Mouse (Mus musculus) T-helper 1 cell (primary cell): Measurements from ENCODE around the gene Arf3.
"Not testable (repeated sequence)": the region's sequence is repeated elsewhere in the genome, so short reads cannot be mapped to it uniquely, and the experiment has no call there.

ENCODE experiments used
- in situ Hi-C: fragments of 300-600 bp; cut with MboI, MseI; formaldehyde crosslinking; loops from one replicate; pipeline ENCODE4 v1.15.1; 2025; ENCODE audit warnings: high pct_unique_total_duplicates

Arf3 gene

GRCm38 (mm10) chr15:98762670-98763529 is at the start of gene Arf3:
TSS of gene Arf3 (minus strand) at chr15:98763214.
- in situ Hi-C loops = no loop called here

GRCm38 (mm10) chr15:98810212-98810611 is 47.2 kb upstream of the Arf3 start:
- in situ Hi-C loops = not testable (repeated sequence)

- in situ Hi-C loops = loop anchor here (5.0 kb wide), 1 partner anchor 972 kb away; no protein-coding TSS in a partner anchor
Measured at GRCm38 (mm10) chr15:98809390-98809789, 46.4 kb upstream of the Arf3 start, which contains the start of gene Ddn. TSS of gene Ddn (minus strand) at chr15:98809490.

- in situ Hi-C loops = loop anchor here (5.0 kb wide), 1 partner anchor 971 kb away; no protein-coding TSS in a partner anchor
Measured at GRCm38 (mm10) chr15:98808651-98809134, 45.7 kb upstream of the Arf3 start.

- in situ Hi-C loops = loop anchor here (5.0 kb wide), 1 partner anchor 971 kb away; no protein-coding TSS in a partner anchor
Measured at GRCm38 (mm10) chr15:98807895-98808650, 45.1 kb upstream of the Arf3 start.

GRCm38 (mm10) chr15:98806809-98807770 is 44.1 kb upstream of the Arf3 start:
- in situ Hi-C loops = loop anchor here (5.0 kb wide), 1 partner anchor 970 kb away; no protein-coding TSS in a partner anchor

GRCm38 (mm10) chr15:98806071-98806808 is 43.2 kb upstream of the Arf3 start:
- in situ Hi-C loops = loop anchor here (5.0 kb wide), 1 partner anchor 969 kb away; no protein-coding TSS in a partner anchor

- in situ Hi-C loops = loop anchor here (5.0 kb wide), 1 partner anchor 968 kb away; no protein-coding TSS in a partner anchor
Measured at GRCm38 (mm10) chr15:98805324-98806040, 42.5 kb upstream of the Arf3 start.

GRCm38 (mm10) chr15:98804054-98804453 is 41.0 kb upstream of the Arf3 start:
- in situ Hi-C loops = no loop called here

GRCm38 (mm10) chr15:98802926-98803325 is 39.9 kb upstream of the Arf3 start:
- in situ Hi-C loops = no loop called here

- in situ Hi-C loops = no loop called here
Measured at GRCm38 (mm10) chr15:98799396-98799795, 36.4 kb upstream of the Arf3 start.

GRCm38 (mm10) chr15:98798903-98799302 is 35.9 kb upstream of the Arf3 start:
- in situ Hi-C loops = no loop called here

- in situ Hi-C loops = no loop called here
Measured at GRCm38 (mm10) chr15:98797835-98798492, 35.0 kb upstream of the Arf3 start.

- in situ Hi-C loops = no loop called here
Measured at GRCm38 (mm10) chr15:98796803-98797595, 34.0 kb upstream of the Arf3 start.

- in situ Hi-C loops = no loop called here
Measured at GRCm38 (mm10) chr15:98793141-98793698, 30.2 kb upstream of the Arf3 start.

- in situ Hi-C loops = no loop called here
Measured at GRCm38 (mm10) chr15:98792233-98793020, 29.4 kb upstream of the Arf3 start.

- in situ Hi-C loops = no loop called here
Measured at GRCm38 (mm10) chr15:98791771-98792170, 28.8 kb upstream of the Arf3 start.
